Mouse (Mus musculus): ENCODE results near the gene Dph7. TPM values are rescaled to one million over a fixed set of nuclear protein-coding genes. Genes with fewer than 3 reads are reported as not detected.
"Not testable (repeated sequence)": the region's sequence is repeated elsewhere in the genome, so short reads cannot be mapped to it uniquely, and the experiment has no call there.

The Dph7 gene
- 10 to 100 TPM; 30.1 to 30.6 TPM for total RNA-seq (2021)

DNA sequence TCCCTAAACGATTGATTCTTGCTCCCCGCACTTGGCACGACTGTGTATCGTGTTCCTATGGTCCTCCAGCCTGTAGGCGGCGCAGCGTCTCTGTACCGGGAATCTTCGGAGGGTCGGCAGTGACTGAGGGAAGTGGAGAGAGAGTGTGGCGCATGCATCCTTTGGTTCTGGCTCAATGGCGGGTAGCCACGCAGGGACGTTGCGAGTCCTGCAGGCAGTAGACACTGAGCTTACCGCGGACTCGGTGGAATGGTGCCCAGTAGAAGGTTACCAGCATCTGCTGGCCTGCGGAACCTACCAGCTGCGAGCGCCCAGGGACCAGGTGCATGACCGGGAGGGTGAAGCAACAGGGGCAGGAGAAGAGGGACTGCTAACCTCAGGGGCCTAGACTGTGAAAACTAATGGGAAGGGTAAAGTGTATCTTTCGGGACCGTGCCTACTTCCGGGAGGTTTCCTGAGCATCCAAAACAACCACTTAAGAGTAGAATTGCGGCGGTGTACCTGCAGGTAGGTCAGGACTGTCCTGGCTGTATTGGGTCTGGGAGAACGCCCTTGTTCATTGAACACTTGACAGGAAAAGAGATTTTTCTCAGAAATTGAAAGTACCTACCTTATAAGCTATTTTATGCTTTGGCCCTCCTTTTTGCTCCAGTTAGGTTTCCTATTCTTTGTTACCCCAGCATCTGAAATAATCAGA, at the start of gene Dph7:
Gene Dph7 (plus strand): TSS at position 97 of the 697 bp plus-strand sequence.
- DNase-seq, result peak; percentile 90
- intact Hi-C loops (cut with DNase I), result no loop called here

DNA sequence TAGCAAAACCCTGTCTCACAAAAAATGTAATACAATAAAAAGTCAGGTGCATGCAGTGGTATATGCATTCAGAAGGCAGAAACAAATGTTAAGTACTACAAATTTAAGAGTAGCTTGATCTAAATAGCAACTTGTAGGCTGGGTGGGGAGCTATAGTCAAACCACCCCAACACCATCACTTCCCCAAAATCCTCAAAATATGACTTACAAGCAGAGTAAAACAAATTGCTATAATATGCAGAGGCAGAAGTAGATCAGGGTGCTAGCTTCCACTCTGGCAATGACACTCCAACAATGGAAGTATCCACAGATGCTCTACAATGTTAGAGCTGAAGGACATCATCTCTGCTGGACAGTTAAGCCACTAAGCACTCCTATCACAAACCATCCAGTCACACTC, 49.6 kb upstream of the Dph7 start:
- intact Hi-C loops (cut with DNase I), result no loop called here
- no peak for DNase-seq

DNA sequence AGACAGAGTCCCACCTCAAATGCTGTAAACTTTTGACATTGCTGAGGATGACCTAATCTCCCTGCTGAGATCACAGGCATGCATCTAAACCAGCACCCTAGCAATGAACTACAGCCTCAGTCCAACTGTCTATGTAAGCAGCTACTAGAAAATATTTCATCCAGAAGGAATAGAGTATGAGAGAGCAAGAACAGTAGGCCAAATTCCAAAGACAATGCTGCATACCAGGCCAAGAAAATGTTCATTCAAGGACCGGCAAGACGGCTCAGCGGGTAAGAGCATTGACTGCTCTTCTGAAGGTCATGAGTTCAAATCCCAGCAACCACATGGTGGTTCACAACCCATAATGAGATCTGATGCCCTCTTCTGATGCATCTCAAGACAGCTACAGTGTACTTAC, 47.4 kb upstream of the Dph7 start:
- DNase-seq, result no peak
- intact Hi-C loops (cut with DNase I), result no loop called here

DNA sequence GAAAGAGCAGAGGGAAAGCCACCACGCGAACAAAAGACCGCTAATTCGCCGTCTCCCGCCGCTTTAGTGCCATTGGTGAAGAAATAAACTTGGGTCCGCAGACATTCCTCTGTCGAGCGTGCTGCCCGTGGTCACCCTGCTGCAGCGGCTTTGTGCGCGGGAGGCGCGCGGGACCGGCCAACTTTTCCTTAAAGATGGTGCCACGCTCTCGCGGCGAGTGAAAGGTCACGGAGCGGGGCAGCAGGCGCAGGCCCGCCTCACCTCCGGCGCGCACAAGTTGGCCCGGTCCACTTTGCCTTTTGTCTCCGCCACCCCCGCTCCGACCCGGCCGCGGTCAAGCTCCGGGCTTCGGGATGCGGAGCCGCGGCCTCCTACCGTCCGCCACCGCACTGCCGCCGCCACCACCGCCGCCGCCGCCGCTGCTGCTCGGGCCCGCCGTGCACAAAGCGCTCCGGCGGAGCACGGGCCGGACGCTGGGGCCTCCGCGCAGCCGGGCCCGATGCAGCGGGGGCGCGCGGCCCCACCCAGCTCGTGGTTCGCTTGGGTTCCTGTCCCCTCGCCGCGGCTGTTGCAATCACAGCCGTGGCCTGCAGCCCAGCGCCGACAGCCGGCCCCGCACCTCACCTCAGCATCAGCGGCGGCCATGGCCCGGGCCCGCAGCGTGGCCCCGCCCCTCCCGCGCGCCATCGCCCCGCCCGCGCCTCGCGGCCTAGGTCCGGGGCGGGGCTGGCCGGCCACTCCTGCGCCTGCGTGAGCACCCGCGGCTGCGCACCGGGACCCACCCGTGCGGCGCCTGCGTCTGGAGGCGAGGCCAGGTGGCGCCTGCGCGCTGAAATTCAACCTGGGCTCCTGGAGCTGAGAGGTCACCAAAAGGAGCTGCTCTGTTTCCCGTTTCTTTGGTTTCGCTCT, 43.0 kb upstream of the Dph7 start, which contains the start of gene Ehmt1:
Gene Ehmt1 (minus strand): TSS at position 685 of the 909 bp plus-strand sequence.
- peak; percentile 95 for DNase-seq
- intact Hi-C loops (cut with DNase I), result no loop called here

DNA sequence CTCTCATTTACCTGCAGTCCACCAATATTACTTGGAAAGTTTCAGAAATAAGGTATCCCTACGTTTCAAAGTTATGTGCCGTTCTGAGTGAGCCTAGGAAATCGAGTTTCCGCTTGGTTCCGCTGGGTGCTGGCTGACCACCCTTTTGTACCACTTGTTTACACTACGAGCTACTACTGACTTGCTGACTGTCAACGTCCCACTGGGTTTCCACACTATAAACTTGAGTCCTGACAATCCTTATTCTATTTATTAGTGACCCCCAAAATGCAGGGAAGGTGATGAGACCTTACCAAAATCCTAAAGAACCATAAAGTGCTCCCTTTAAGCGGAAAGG, 42.4 kb upstream of the Dph7 start:
- intact Hi-C loops (cut with DNase I), result no loop called here
- DNase-seq, result no peak

DNA sequence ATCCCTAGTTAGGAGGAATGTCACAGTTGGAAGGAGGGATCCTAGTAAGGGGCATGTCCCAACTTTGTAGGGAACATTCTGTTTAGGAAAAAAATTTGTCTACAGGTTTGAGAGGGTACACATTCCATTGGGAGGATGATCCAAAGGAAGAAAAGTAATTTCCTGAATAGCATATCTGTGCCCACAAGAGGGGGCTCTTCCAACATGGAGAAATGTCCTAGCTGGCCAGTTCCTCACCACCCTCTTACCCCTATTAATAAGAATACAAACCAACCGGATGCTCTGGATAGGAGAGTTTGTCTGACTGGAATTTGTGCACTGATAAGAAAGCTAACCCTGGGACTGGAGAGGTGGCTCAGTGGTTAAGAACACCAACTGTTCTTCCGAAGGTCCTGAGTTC, 38.6 kb upstream of the Dph7 start:
- DNase-seq, result no peak
- intact Hi-C loops (cut with DNase I), result no loop called here

DNA sequence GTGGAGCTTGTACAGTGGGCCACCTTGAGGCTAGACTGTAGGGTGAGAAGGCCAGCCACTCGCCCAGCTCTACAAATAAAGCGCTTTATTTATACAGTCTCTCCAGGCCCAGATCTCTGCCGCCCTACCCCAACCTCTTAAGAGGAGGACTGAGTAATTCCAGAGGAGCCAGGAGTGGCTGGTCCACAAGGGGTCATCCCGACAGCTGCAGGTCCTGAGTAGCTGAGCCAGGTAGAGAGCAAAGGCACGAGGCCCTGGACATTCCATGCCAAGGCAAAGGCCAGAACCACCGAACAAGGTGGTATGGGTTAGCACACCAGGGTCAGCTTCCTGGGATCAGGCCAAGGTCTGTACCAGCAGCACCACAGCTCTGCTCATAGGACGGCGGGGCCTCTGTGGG, 36.9 kb upstream of the Dph7 start:
- no peak for DNase-seq
- intact Hi-C loops (cut with DNase I), result no loop called here

DNA sequence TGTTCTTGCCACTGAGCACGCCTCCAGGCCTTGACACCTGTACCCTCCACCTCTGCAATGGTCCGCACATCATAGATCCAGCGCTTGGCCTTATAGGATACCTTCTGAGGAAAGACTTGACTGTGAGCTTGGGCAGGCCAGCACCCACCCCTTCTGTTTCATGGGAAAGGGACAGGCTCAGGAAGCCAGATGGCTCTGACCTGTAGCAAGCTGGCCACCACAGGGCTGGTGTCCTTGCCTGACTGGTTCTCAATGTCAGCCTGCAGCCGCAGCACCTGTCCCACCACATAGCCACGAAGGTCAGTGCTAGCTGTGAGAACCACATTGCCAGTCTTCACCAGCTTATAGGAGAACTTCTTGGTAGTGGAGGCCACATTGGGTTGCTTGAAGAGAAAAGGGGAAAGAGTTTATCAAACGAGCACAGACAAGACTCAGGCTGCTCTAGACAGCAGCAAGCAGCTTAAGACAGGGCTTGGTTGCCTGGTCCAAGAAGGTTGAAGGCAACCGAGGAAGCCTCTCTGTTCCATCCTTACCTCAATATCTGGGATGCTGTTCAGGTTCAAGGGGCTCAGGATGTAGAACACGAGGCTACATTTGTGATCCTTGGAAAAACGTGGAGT, 35.7 kb upstream of the Dph7 start:
- intact Hi-C loops (cut with DNase I), result no loop called here
- DNase-seq, result no peak

DNA sequence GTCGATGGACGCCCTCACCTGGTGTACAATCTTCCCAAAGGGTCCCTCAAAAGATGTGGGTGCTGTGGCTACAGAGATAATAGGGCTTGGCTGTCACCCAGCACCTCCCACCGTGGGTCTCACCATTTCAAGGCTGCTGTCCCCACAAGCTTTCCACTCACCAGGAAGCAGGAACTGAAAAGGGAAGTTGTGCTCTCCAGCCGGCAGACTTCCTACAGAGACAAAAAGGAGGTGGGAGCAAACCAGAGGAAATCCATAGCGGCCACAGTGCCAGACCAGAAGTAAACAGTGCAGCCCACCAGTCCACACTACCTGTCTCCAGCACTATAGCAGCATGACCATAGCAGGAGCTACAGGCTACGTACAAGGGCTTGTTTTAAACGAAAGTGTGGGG, 35.2 kb upstream of the Dph7 start:
- intact Hi-C loops (cut with DNase I), result no loop called here

DNA sequence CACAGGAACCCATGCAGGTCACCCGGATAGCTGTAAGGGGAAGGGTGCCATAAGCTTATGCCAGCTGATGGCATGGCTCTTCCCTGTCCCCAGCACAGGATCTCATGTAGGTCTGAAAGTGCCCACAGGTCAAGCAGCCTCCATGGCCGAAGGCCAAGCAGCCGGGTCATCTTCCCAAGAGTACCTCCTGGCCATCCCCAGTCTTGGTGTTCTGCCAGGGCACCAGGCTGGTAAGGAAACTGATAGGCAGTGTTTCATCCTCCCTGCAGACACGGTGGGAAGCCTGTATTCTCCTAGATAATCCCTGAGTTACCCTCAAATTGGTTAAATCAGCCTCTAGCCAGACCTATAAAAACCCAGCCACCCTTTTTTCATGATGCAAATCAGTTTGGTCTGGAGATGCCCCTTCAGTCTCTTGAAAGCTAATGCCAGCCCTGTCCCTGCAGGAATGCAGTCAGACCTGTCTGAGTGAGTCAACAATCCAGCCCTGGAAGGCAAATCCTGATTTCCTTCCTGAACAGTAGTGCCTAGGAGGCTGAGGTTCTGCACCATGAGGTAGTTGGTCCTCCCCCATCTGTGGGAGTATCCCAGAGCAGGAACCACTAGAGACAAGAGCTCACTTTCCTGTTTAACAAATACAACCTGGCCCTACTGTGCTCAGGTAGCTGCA, 34.3 kb upstream of the Dph7 start:
- intact Hi-C loops (cut with DNase I), result no loop called here

More for the DNA sequence above, 35.2 kb upstream of the Dph7 start:
- no peak for DNase-seq

DNA sequence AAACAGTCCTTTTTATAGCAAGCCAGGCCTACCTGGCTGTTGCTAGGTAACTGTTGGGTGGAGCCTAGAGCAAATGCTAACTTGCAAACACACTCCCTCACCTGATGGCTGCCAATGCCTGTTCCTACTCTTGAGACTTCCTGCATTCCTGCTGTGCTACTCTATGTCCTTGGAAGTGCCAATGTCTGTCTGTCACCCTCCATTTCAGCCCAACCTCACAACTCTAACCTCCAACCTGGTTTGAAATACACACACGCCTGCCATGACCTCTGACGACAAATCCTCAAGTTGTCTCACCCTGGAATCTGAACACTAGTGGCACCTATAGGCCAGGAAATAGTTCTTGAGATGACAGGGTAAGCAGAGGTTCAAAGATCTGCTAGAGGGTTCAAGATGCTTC, 33.1 kb upstream of the Dph7 start:
- no peak for DNase-seq
- intact Hi-C loops (cut with DNase I), result no loop called here

More for the DNA sequence above, 34.3 kb upstream of the Dph7 start:
- peak; percentile 22 for DNase-seq

DNA sequence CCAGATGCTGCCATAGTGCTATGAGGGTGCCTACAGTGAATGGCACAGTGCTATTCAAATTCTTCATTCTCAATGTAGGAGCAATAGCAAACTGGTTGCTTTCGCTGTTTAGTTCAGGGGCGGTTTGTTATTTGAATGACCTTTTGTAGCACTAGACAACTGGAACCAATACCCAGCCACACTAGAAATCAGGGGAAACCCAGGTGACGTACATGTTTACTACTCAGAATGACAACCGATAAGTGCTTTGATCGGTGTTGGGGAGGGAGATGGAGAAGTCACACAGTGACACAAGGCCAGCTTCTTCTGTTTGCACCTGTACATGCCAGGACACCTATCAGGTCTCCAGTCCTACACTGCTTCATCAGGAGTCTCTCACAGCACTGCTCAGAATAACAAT, 32.6 kb upstream of the Dph7 start:
- intact Hi-C loops (cut with DNase I), result no loop called here
- DNase-seq, result no peak

DNA sequence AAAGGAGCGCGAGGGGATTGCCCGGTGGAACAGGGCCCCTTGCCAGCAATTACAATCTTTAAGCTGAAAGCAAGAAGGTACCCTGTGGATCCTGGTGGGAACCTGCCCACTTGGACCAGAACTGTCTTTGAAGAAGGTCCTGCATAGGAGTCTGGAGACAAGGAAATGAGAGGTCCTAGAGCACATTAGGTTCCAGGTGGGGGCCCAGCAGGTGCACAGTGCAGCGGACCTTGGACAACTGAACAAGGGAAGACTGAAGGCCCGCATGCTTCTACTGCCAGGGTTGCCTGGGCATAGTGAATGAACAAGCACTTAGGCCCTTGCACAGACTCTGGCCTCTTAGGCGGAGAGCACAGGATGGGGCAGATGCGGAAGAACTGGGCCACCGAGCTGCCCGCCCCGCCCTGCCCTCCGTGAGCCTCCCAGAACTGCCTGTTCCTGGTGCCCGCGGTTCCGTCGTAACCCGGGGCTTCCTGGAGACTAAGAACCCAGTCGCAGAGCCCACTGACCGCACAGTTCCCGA, 27.7 kb upstream of the Dph7 start:
- intact Hi-C loops (cut with DNase I), result no loop called here
- no peak for DNase-seq

DNA sequence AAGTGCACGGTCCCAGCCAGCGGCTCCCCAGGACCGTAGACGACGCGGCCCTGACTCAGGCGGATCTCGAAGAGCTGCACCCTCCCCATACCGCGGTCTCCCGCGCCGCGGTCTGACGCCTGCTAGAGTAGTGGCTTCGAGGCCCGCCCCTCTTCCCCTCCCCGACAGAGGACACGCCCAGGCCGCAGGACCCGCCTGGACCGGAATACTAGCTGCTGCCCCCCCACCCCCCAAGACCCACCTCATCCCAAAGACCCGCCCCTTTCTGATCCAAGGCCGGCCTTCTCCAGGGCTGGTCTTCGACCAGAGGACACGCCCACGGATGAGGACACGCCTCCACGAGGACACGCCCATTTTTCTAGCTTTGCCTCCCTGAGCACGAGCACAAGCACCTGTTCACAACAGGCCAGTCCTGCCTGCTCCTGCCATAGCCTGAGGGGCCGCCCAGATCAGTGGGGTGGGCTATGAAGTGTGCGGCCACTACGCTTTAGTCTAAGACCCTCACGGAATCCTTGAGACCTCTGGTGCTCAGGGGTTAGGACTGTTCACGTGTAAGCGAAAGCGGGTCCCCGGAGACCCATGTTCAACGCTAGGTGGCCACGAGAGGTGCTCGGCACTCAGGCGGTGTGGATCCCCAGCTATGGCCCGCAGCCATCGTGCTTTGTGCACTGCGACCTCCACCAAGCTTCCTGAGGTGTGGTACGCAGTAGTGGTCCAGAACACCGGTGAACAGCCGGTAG, 27.0 kb upstream of the Dph7 start, which contains the start of gene Arrdc1:
Gene Arrdc1 (minus strand): TSS at position 196 of the 740 bp plus-strand sequence.
- intact Hi-C loops (cut with DNase I), result no loop called here

DNA sequence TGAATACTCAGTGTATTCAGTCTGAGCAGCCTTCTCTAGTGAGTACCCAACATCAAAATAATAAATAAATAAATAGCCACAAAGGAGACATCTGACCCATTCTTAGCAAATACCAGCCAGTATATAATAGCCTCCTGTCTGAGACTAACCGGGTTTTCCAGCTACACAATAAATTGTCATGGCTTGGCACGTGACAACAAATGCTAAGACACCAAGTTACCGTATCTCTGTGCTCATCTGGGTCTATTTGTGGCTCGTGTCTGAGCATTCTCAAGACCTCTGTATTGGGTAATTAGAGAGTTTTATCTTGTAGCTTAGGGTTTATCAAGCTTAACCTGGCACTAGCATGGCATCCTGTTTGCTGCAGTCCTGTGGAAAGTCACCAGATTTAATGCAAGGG, 20.1 kb upstream of the Dph7 start:
- intact Hi-C loops (cut with DNase I), result no loop called here
- no peak for DNase-seq

More for the DNA sequence above, 27.0 kb upstream of the Dph7 start, which contains the start of gene Arrdc1:
- peak; percentile 90 for DNase-seq

DNA sequence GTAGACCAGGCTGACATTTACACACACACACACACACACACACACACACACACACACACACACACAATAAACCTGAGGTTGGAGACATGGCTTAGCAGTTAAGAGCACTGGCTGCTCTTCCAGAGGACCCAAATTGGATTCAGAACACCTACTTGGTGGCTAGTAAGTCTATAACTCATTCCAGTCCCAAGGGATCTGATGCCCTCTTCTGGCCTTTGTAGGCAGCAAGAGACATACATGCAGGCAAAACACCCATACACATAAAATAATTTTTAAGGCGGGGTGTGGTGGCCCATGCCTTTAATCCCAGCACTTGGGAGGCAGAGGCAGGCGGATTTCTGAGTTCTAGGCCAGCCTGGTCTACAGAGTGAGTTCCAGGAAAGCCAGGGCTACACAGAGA, 17.9 kb upstream of the Dph7 start:
- intact Hi-C loops (cut with DNase I); DNase-seq: not testable (repeated sequence)

DNA sequence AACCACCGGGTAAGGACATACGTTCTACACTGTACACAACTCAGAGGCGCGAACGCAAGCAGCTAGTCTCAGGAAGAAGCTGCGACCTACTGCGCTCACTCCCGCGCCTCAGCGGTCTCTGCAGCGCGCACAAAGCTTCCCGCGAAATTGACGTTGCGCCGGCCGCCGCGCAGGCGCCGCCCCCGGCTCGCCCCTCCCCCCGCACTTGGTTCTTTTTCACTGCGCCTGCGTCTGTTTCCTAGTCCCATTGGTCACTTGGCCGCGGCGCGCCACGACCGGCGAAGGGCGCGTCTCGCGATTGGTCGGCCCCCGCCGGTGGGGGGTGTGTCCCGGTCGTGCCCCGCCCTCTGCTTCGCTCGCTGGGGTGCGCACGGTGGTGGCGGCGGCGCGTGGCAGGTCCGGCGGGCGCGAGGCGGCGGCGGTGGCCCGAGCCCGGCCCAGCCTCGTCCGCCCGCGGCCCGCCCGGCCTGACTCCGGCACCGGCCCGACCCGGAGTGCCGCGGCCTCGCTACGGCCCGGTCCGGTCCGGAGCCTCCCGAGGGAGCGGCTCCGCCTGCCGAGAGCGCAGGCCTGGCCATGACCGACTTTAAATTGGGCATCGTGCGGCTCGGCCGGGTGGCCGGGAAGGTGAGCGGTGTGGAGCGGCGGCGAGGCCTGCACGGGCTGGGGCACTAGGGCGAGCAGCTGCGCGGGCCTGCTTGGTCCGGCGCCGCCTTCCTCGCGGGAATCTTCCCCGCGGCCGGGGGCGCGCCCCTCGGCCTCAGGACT, 12.6 kb upstream of the Dph7 start, which contains the start of gene Zmynd19:
Gene Zmynd19 (plus strand): TSS at position 372 of the 768 bp plus-strand sequence.
- DNase-seq, result peak; percentile 99
- intact Hi-C loops (cut with DNase I), result no loop called here

DNA sequence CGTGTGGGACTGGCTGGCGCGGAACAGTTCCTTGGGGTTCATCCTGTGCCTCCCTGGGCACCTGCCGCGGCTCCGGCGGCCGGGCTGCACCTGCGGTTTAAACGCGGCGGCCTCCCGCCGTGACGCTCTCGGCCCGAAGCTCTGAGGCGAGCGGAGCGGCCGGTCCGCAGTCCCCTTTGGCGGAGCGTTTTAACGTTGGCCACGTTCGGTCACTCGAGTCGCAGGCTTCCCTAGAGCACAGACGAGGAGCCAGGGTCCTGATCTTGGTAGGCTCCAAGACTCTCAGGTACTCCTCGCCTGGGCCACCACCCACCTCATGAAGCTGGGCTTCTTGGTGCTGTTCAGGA, 12.0 kb upstream of the Dph7 start:
- intact Hi-C loops (cut with DNase I), result no loop called here
- no peak for DNase-seq

DNA sequence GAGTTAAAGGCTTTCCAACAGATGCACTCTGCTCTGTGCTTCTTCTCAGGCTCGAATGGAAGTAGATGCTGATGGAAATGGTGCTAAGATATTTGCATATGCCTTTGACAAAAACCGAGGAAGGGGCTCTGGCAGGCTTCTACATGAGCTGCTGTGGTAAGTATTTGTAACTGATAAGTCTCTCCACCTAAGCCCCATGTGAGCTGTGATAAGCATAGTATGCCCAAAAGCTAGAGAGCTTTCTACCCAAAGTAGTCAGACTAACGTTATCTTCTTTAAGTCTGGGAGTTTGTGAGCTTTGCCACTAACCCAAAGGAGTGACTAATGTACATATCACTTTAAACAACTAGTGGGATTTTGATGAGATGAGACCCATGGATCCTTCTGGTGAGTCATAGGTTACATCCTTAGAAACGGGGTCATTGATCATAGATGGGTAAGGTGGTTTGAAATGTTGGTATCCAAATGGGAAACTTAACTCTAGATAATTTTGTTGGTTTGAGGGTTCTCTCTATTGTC, 9.6 kb upstream of the Dph7 start:
- intact Hi-C loops (cut with DNase I), result no loop called here
- DNase-seq, result no peak
